Mouse (Mus musculus) adrenal gland (tissue): ENCODE data around the gene Cfap299.
"Not testable (repeated sequence)": the region's sequence is repeated elsewhere in the genome, so short reads cannot be mapped to it uniquely, and the experiment has no call there.

Experiments used
- intact Hi-C: fragments of 180-260 bp; cut with DNase I; formaldehyde crosslinking; loops from one replicate; pipeline ENCODE4 v1.15.1; 2025
- long read RNA-seq, 2 experiments: library from polyadenylated mRNA; unstranded; transcript quantifications; one replicate each; pipeline ENCODE4 v2.0.0; 2020; ENCODE audit warnings: borderline replicate concordance in 1 of 2; ENCODE audit not compliant: insufficient replicate concordance in 1 of 2

Gene Cfap299
- long read RNA-seq, experiment 1: 0 reads
- long read RNA-seq, experiment 2: 0 reads

GRCm38 (mm10) chr5:98328848-98329624, at the start of gene Cfap299:
Cfap299 (plus strand) TSS chr5:98329304.
- intact Hi-C loops: no loop called here

GRCm38 (mm10) chr5:98281993-98282392, 47.1 kb upstream of the Cfap299 start:
- intact Hi-C loops: no loop called here

- intact Hi-C loops: no loop called here
Observed at GRCm38 (mm10) chr5:98283696-98284478, 45.2 kb upstream of the Cfap299 start.

GRCm38 (mm10) chr5:98290642-98291041, 38.5 kb upstream of the Cfap299 start:
- intact Hi-C loops: no loop called here

- intact Hi-C loops: no loop called here
Observed at GRCm38 (mm10) chr5:98292388-98293048, 36.6 kb upstream of the Cfap299 start.

- intact Hi-C loops: no loop called here
Observed at GRCm38 (mm10) chr5:98293049-98293715, 35.9 kb upstream of the Cfap299 start.

- intact Hi-C loops: no loop called here
Observed at GRCm38 (mm10) chr5:98300079-98300478, 29.0 kb upstream of the Cfap299 start.

GRCm38 (mm10) chr5:98305673-98306072, 23.4 kb upstream of the Cfap299 start:
- intact Hi-C loops: no loop called here

GRCm38 (mm10) chr5:98306528-98306927, 22.6 kb upstream of the Cfap299 start:
- intact Hi-C loops: no loop called here

GRCm38 (mm10) chr5:98326625-98327024, 2.5 kb upstream of the Cfap299 start:
- intact Hi-C loops: no loop called here

- intact Hi-C loops: not testable (repeated sequence)
Observed at GRCm38 (mm10) chr5:98343751-98344150, 14.6 kb downstream of the Cfap299 start.

- intact Hi-C loops: no loop called here
Observed at GRCm38 (mm10) chr5:98344581-98344980, 15.5 kb downstream of the Cfap299 start.

- intact Hi-C loops: no loop called here
Observed at GRCm38 (mm10) chr5:98346067-98346466, 17.0 kb downstream of the Cfap299 start.

- intact Hi-C loops: no loop called here
Observed at GRCm38 (mm10) chr5:98348605-98349004, 19.5 kb downstream of the Cfap299 start.

GRCm38 (mm10) chr5:98359912-98360311, 30.8 kb downstream of the Cfap299 start:
- intact Hi-C loops: no loop called here

GRCm38 (mm10) chr5:98360792-98361419, 31.8 kb downstream of the Cfap299 start:
- intact Hi-C loops: no loop called here

GRCm38 (mm10) chr5:98363428-98363827, 34.3 kb downstream of the Cfap299 start:
- intact Hi-C loops: no loop called here

GRCm38 (mm10) chr5:98365340-98365739, 36.2 kb downstream of the Cfap299 start:
- intact Hi-C loops: no loop called here

GRCm38 (mm10) chr5:98368822-98369221, 39.7 kb downstream of the Cfap299 start:
- intact Hi-C loops: no loop called here

- intact Hi-C loops: no loop called here
Observed at GRCm38 (mm10) chr5:98369426-98369825, 40.3 kb downstream of the Cfap299 start.
